Comparison of ENCODE assay signal across 8 mouse cellular contexts in the genomic region with DNA sequence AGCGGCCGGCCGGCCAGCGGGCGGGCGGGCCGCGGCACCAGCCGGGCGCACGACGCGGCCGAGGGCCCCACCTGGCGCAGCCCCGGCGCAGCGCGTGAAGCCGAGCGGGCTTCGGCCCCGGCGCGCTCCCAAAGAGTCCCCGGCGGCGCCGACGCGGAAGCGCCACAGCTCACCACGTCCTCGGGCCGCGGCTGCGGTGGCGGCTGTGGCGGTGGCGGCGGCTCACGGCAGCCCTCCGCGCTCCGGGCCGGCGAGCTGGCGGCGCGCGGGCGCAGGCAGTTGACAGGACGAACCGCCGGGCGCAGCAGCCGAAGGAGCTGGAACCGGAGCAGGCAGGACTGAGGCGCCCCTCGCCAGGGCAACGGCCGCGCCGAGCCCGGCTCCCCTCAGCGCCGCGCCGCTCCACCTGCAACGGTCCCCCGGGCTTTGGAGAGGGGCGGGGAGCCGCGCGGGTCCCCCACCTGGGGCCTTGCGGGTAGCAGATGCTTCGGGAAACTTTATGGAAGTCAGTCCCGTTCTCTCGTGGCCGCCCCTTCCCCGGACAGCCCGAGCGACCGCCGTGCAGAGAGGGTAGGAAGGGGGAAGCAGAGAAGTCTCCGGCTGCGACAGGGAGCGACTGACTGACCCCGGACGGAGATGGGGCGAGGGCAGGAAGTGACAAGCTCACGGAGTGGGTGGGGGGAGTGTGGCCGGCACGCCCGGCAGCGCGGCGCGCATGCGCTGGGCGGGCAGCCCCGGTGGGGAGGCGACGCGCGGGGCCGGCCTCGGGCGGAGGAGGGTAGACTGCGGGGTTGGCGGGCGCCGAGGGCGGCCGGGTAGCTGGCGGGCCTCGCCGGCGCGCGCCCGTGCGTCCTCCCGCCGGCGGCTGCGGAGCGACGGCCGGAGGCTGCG.
DNase-seq lines count a peak whose midpoint lies in the region; ATAC-seq and TF ChIP-seq lines count a peak whose summit lies in the region.

No protein-coding gene starts in this region.

- H3K4me1 ChIP-seq in bone marrow macrophage, adult 2 months (ENCODE audit: control insufficient read depth, insufficient read depth, low read length) = peaks cover 12% of the 10 kb centered on the region
- H3K4me1 ChIP-seq in embryonic fibroblast, embryonic 13.5 days (ENCODE audit: control insufficient read depth, insufficient read depth, low read length) = peaks cover 2% of the 10 kb centered on the region; the same call in 1 of the 2 replicates
- H3K4me1 ChIP-seq in heart, embryonic 11.5 days (ENCODE audit: control insufficient read depth, insufficient read depth, low read length) = peaks cover 3% of the 10 kb centered on the region; the same call in 1 of the 2 replicates
- peaks cover 10% of the 10 kb centered on the region for H3K4me1 ChIP-seq in kidney, embryonic 16.5 days (ENCODE audit: insufficient read depth, low read length)
- H3K4me1 ChIP-seq in liver, adult 2 months (ENCODE audit: control insufficient read depth, insufficient read depth, low read length) = peaks cover 11% of the 10 kb centered on the region

- peak; percentile 93 for DNase-seq in A20 (ENCODE audit: low read depth, low spot score)
- DNase-seq in liver, adult 2 months (ENCODE audit: extremely low read depth, low read depth, low spot score) = peak; percentile 73
- DNase-seq in splenic B cell, adult 2 months (ENCODE audit: low read depth, low spot score) = peak; percentile 94

- ATAC-seq in heart, embryonic 11.5 days (replicated peaks; ENCODE audit: insufficient number of reproducible peaks, low FRiP score, low TSS enrichment) = peak; percentile 97
- ATAC-seq in kidney, embryonic 16.5 days (ENCODE audit: low FRiP score, low TSS enrichment) = peak; percentile 97

- TF ChIP-seq CTCF in bone marrow macrophage, adult 2 months (IDR thresholded peaks at IDR 0.05; ENCODE audit: low read depth, low read length) = no peak
- TF ChIP-seq CTCF in embryonic fibroblast, embryonic 13.5 days (IDR thresholded peaks at IDR 0.05; ENCODE audit: borderline replicate concordance, insufficient read depth, low read length) = no peak
- no peak for TF ChIP-seq CTCF in liver, adult 2 months (IDR thresholded peaks at IDR 0.05; ENCODE audit: low read depth, low read length)

- peak overlapping the region; percentile 88 for H3K4me3 ChIP-seq in bone marrow macrophage, adult 2 months (ENCODE audit: insufficient read depth, low read length)
- H3K4me3 ChIP-seq in embryonic fibroblast, embryonic 13.5 days (ENCODE audit: insufficient read depth, low read length) = peak overlapping the region; percentile 81
- peak overlapping the region; percentile 89 for H3K4me3 ChIP-seq in heart, embryonic 11.5 days (ENCODE audit: low read depth, low read length)
- H3K4me3 ChIP-seq in kidney, embryonic 16.5 days (ENCODE audit: low read length) = peak overlapping the region; percentile 94
- H3K4me3 ChIP-seq in liver, adult 2 months (ENCODE audit: insufficient read depth, low read depth, low read length) = peak overlapping the region; percentile 55
- H3K4me3 ChIP-seq in myocyte = peak overlapping the region; percentile 43

- no peaks in the 10 kb centered on the region for H3K79me2 ChIP-seq in liver, adult 2 months (ENCODE audit: control insufficient read depth, insufficient read depth, low read length)
- no peaks in the 10 kb centered on the region for H3K79me2 ChIP-seq in myocyte (ENCODE audit: control insufficient read depth, insufficient read depth)

- H3K9me3 ChIP-seq in heart, embryonic 11.5 days (replicated peaks; ENCODE audit: control insufficient read depth, low read length) = no peaks in the 10 kb centered on the region
- no peaks in the 10 kb centered on the region for H3K9me3 ChIP-seq in kidney, embryonic 16.5 days (ENCODE audit: low read length)

- H3K36me3 ChIP-seq in heart, embryonic 11.5 days (ENCODE audit: control insufficient read depth, insufficient read depth, low read length) = no peaks in the 10 kb centered on the region
- H3K36me3 ChIP-seq in kidney, embryonic 16.5 days (ENCODE audit: insufficient read depth, low read length) = 0 out of 2 replicates have a peak, but pooled peaks cover 6% of the 10 kb centered on the region
- peaks cover 14% of the 10 kb centered on the region for H3K36me3 ChIP-seq in liver, adult 2 months (ENCODE audit: control insufficient read depth, insufficient read depth, low read length)
- peaks cover 21% of the 10 kb centered on the region for H3K36me3 ChIP-seq in myocyte (ENCODE audit: control insufficient read depth, insufficient read depth)
- H3K36me3 ChIP-seq in splenic B cell, adult 2 months (ENCODE audit: control insufficient read depth, insufficient read depth, low read length, poor library complexity, severe bottlenecking) = no peaks in the 10 kb centered on the region; the same call in 1 of the 2 replicates

- under 1% methylated on average over 92 of the region's 131 CpGs for WGBS in heart, embryonic 11.5 days (ENCODE audit: insufficient replicate concordance)
- under 1% methylated on average over 97 of the region's 131 CpGs for WGBS in kidney, embryonic 16.5 days
- under 1% methylated on average over 124 of the region's 131 CpGs for WGBS in liver, adult 2 months

- H3K9ac ChIP-seq in heart, embryonic 11.5 days (ENCODE audit: low read depth, low read length) = peak overlapping the region; percentile 88
- H3K9ac ChIP-seq in kidney, embryonic 16.5 days (replicated peaks; ENCODE audit: low read length) = peak overlapping the region; percentile 83
- peak overlapping the region; percentile 91 for H3K9ac ChIP-seq in liver, adult 2 months (ENCODE audit: low read depth, low read length)

- peak; percentile 26; the same call in 1 of the 2 replicates for TF ChIP-seq POLR2A in bone marrow macrophage, adult 2 months (IDR thresholded peaks at IDR 0.05; ENCODE audit: borderline replicate concordance, low read depth, low read length)
- TF ChIP-seq POLR2A in embryonic fibroblast, embryonic 13.5 days (IDR thresholded peaks at IDR 0.05; ENCODE audit: low read depth, low read length) = peak; percentile 93
- peak; percentile 84 for TF ChIP-seq POLR2A in liver, adult 2 months (IDR thresholded peaks at IDR 0.05; ENCODE audit: extremely low read depth, insufficient read depth, low read length)
- TF ChIP-seq POLR2A in myocyte (IDR thresholded peaks at IDR 0.05; ENCODE audit: insufficient read length, low read depth) = peak; percentile 90

- H3ac ChIP-seq in myocyte (ENCODE audit: control insufficient read depth, insufficient read length) = peak overlapping the region; percentile 59

- H3K4me2 ChIP-seq in heart, embryonic 11.5 days = peak overlapping the region; percentile 72
- H3K4me2 ChIP-seq in kidney, embryonic 16.5 days (replicated peaks; ENCODE audit: low read depth, low read length) = peak overlapping the region; percentile 89
- peak overlapping the region; percentile 95 for H3K4me2 ChIP-seq in myocyte (ENCODE audit: low read depth)

- H3K27me3 ChIP-seq in heart, embryonic 11.5 days (ENCODE audit: control insufficient read depth, insufficient read depth, low read length) = no peaks in the 10 kb centered on the region
- H3K27me3 ChIP-seq in kidney, embryonic 16.5 days (ENCODE audit: insufficient read depth, low read length) = no peaks in the 10 kb centered on the region
- H3K27me3 ChIP-seq in liver, adult 2 months (ENCODE audit: control insufficient read depth, insufficient read depth, low read length) = no peaks in the 10 kb centered on the region
- H3K27me3 ChIP-seq in myocyte (ENCODE audit: control insufficient read depth, insufficient read depth, insufficient read length) = no peaks in the 10 kb centered on the region
- H3K27me3 ChIP-seq in splenic B cell, adult 2 months (ENCODE audit: control insufficient read depth, insufficient read depth, low read length, poor library complexity, severe bottlenecking) = no peaks in the 10 kb centered on the region

- peak overlapping the region; percentile 76 for H3K27ac ChIP-seq in bone marrow macrophage, adult 2 months (ENCODE audit: insufficient read depth, low read depth, low read length)
- peak overlapping the region; percentile 46 for H3K27ac ChIP-seq in embryonic fibroblast, embryonic 13.5 days (ENCODE audit: insufficient read depth, low read length)
- H3K27ac ChIP-seq in heart, embryonic 11.5 days (ENCODE audit: low read depth, low read length) = peak overlapping the region; percentile 92
- peak overlapping the region; percentile 93 for H3K27ac ChIP-seq in kidney, embryonic 16.5 days (ENCODE audit: low read length)
- H3K27ac ChIP-seq in liver, adult 2 months (replicated peaks; ENCODE audit: insufficient read depth, low read depth, low read length) = peak overlapping the region; percentile 68

TF ChIP-seq in myocyte, 11 proteins besides CTCF, POLR2A, EP300 and RAD21:
- TF ChIP-seq MAX (IDR thresholded peaks at IDR 0.05; ENCODE audit: low read depth) (no peak), TCF3 (IDR thresholded peaks at IDR 0.05; ENCODE audit: insufficient read length, low read depth) (no peak), TCF12 (IDR thresholded peaks at IDR 0.05; ENCODE audit: insufficient read depth, poor library complexity, severe bottlenecking) (no peak), E2F4 (IDR thresholded peaks at IDR 0.05; ENCODE audit: insufficient read depth) (no peak), USF1 (IDR thresholded peaks at IDR 0.05; ENCODE audit: low read depth) (no peak), MYOD1 (IDR thresholded peaks at IDR 0.05; ENCODE audit: control insufficient read depth in 1 of 3, insufficient read length in 2 of 3, low read depth in 2 of 3) (peak in 1 of 3 experiments; percentile 22), CEBPB (IDR thresholded peaks at IDR 0.05; ENCODE audit: insufficient read depth, poor library complexity, severe bottlenecking) (no peak), MYOG (IDR thresholded peaks at IDR 0.05; ENCODE audit: control insufficient read depth in 1 of 3, insufficient read depth in 1 of 3, insufficient read length in 2 of 3, low read depth in 2 of 3) (peak in 1 of 3 experiments; percentile 34), REST (IDR thresholded peaks at IDR 0.05; ENCODE audit: insufficient read depth, insufficient read length) (no peak), POLR2AphosphoS2 (IDR thresholded peaks at IDR 0.05; ENCODE audit: insufficient read length, low read depth) (peak; percentile 77), SRF (IDR thresholded peaks at IDR 0.05; ENCODE audit: control insufficient read depth, insufficient read length, low read depth) (no peak)
TF ChIP-seq in myocyte: peak in this region for 3.

Comparison
In these comparisons a context has a peak if more than half of its experiments do, and no peak if none do; other contexts are left out.
1. Peak in every context shown above with its lines: DNase-seq, ATAC-seq, H3K4me3 ChIP-seq and H3K27ac ChIP-seq.
2. H3K4me3 ChIP-seq: peak in every context shown above with its lines; median percentile 94 in kidney, embryonic 16.5 days; 89 in heart, embryonic 11.5 days; 88 in bone marrow macrophage, adult 2 months; 81 in embryonic fibroblast, embryonic 13.5 days; 55 in liver, adult 2 months; 43 in myocyte.
3. POLR2A ChIP-seq: peak in every context shown above with its lines; median percentile 93 in embryonic fibroblast, embryonic 13.5 days; 90 in myocyte; 84 in liver, adult 2 months; 26 in bone marrow macrophage, adult 2 months.